Comparison of ENCODE assay signal across 13 mouse cellular contexts in the genomic region with DNA sequence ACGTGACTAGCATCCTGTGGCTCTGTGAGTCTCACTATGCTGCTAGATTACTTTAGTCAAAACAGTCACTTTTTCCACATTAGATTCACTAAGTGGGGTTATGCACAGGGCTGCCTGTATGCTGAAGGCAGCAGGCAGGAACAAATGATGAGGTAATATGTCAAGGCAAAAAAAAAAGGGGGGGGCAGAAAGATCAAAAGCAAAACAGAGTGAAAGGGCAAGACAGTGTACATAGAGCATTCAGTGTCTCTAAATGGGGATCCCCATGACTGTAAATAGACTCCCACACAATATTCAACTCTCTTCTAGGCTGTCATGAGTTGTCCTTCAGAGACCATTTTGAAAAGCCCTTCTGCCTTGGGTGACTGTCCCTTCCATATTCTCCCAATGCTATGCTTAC.
"Had no signal": no experiment of that assay in that cellular context is flagged by ENCODE, and none has a peak within 500 bp of the region (broad histone marks: within the 10 kb centered on the region; RNA-seq: fewer than 3 reads in every experiment).

No protein-coding gene starts in this region.

- DNase-seq: kidney, adult 8-10 months; kidney, postnatal 10 days; kidney, postnatal 36 days; layer of hippocampus, postnatal 36 days; liver, embryonic 13.5 days; lung, adult 2 months; lung, postnatal 14 days; lung, postnatal 4 days; midbrain, embryonic 14.5 days; retina, postnatal 1 day; thymus, adult 2 months; thymus, postnatal 14 days; thymus, postnatal 4 days had no signal
